Mouse (Mus musculus) myocyte (in vitro differentiated cells): Measurements from ENCODE around the gene Rimbp2.

Experiments
- CEBPB ChIP-seq: IDR thresholded peaks from 2 replicates; pipeline ENCODE4 v1.6.1; 2011; ENCODE audit warnings: mild to moderate bottlenecking, moderate library complexity; ENCODE audit not compliant: poor library complexity, insufficient read depth, severe bottlenecking
- E2F4 ChIP-seq: IDR thresholded peaks from one replicate; pipeline ENCODE4 v1.6.1; 2011; ENCODE audit warnings: mild to moderate bottlenecking, control low read depth, moderate library complexity; ENCODE audit not compliant: insufficient read depth
- MAX ChIP-seq: IDR thresholded peaks from one replicate; pipeline ENCODE4 v1.6.1; 2011; ENCODE audit warnings: low read depth, mild to moderate bottlenecking, control low read depth
- MYOD1 ChIP-seq, 3 experiments: IDR thresholded peaks; one replicate each; pipeline ENCODE4 v1.6.1; 2011; ENCODE audit warnings: control low read depth in 2 of 3, low read depth in 2 of 3, mild to moderate bottlenecking in 2 of 3, moderate library complexity in 1 of 3; ENCODE audit not compliant: insufficient read length in 2 of 3, control insufficient read depth in 1 of 3
- MYOG ChIP-seq, 3 experiments: IDR thresholded peaks; one replicate each; pipeline ENCODE4 v1.6.1; 2011; ENCODE audit warnings: control low read depth in 2 of 3, low read depth in 2 of 3, mild to moderate bottlenecking in 2 of 3; ENCODE audit not compliant: insufficient read length in 2 of 3, control insufficient read depth in 1 of 3, insufficient read depth in 1 of 3
- POLR2A ChIP-seq: IDR thresholded peaks from one replicate; pipeline ENCODE4 v1.6.1; 2011; ENCODE audit warnings: low read depth, mild to moderate bottlenecking, control low read depth, moderate library complexity; ENCODE audit not compliant: insufficient read length
- TCF12 ChIP-seq: IDR thresholded peaks from one replicate; pipeline ENCODE4 v1.6.1; 2011; ENCODE audit warnings: mild to moderate bottlenecking, control low read depth; ENCODE audit not compliant: poor library complexity, insufficient read depth, severe bottlenecking
- TCF3 ChIP-seq: IDR thresholded peaks from one replicate; pipeline ENCODE4 v1.6.1; 2011; ENCODE audit warnings: low read depth, control low read depth; ENCODE audit not compliant: insufficient read length
- USF1 ChIP-seq: IDR thresholded peaks from one replicate; pipeline ENCODE4 v1.6.1; 2011; ENCODE audit warnings: low read depth, mild to moderate bottlenecking, control low read depth, moderate library complexity

DNA sequence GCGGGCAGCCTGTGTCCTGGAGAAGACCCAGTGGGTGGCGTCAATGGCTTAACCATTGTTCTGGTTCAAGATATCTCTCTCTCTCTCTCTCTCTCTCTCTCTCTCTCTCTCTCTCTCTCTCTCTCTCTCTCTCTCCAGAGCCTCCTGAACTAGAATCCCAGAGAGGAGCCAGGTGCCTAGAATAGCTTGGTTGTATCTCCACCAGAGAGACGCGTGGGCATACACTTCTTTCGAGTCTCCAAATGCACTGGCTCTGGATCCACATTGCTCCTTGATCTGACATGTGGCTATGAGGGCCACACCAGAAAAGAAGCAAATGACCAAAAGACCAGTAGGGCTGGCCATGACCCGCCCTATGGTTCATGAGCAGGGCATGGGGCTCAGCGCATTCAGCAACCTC is 116.2 kb downstream of the Rimbp2 start:
- no peak for TF ChIP-seq TCF12
- no peak for TF ChIP-seq USF1
- no peak for TF ChIP-seq MYOD1 (IDR thresholded peaks at IDR 0.05; ENCODE audit: control insufficient read depth in 1 of 3, insufficient read length in 2 of 3, low read depth in 2 of 3)
- no peak for TF ChIP-seq CEBPB
- TF ChIP-seq POLR2A, result no peak
- TF ChIP-seq MAX, result no peak
- no peak for TF ChIP-seq E2F4
- no peak for TF ChIP-seq TCF3
- TF ChIP-seq MYOG (IDR thresholded peaks at IDR 0.05; ENCODE audit: control insufficient read depth in 1 of 3, insufficient read depth in 1 of 3, insufficient read length in 2 of 3, low read depth in 2 of 3), result no peak
